Mouse (Mus musculus) spleen, embryonic (tissue): ENCODE data around the gene Ppp1r16b.

Source experiments
- CTCF ChIA-PET: fragments of 350-600 bp; sonication (Branson Sonifier 250); formaldehyde crosslinking; loops from one replicate; lab custom pipeline; 2022; lab: Charles Lee

Gene Ppp1r16b

GRCm38 (mm10) chr2:158718816-158719549 lies 53.8 kb downstream of the Ppp1r16b start:
- CTCF ChIA-PET: interaction anchor here (1.1 to 1.2 kb wide), 2 partner anchors 43 to 50 kb away, joined by 3 to 5 read pairs; no protein-coding TSS in a partner anchor

DNA sequence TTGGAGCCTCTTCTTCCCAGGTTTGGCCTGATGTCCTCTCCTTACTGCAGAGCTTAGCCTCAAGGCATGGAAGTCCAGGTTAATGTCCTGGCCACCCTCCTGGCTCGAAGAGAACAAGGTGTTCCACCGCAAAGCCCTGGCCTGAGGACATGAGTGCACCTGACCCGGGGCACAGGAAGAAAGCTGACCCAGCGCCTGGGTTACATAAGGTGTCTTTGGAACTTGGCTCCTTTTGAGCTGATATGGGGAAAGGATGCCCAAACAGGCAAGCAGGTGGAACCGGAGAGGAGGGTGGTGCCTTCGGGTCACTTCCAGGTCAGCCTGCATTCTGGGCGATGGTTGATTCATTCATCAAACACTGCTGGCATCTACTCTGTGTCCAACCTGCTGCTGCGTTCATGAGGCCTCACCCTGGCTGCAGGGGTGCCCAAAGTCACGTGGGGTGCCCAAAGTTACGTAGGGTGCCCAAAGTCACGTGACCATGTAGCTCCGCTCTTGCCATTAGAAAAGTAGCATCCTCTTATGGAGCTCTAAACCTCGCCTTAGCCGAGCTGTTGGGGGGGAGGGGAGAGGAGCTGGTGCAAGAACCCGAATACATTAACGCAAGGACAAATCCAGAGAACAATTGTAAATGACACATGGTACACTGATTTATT lies 55.6 kb downstream of the Ppp1r16b start:
- CTCF ChIA-PET: interaction anchor here (0.9 to 1.1 kb wide), 2 partner anchors 10 to 15 kb away, joined by 3 read pairs; no protein-coding TSS in a partner anchor

DNA sequence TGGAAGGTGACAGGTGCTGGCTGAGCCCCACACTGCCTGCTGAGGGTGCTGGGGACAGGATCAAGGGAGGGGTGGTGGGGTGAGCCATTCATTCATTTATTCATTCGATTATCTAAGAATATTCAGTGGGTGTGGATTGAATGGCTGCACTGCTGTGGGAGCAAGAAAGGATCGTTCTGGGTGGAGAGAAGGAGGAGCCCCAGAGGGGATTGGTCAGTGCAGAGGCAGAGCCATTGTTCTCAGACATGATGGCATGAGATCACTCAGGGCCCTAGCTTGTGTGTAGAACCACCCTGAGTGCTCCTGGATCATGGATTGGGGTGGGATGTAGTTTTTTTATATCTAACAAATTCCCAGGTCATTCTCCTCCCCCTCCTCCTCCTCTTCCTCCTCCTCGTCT lies 56.3 kb downstream of the Ppp1r16b start:
- CTCF ChIA-PET: interaction anchor here (1.1 kb wide), 1 partner anchor 14 kb away, joined by 3 read pairs; no protein-coding TSS in a partner anchor

DNA sequence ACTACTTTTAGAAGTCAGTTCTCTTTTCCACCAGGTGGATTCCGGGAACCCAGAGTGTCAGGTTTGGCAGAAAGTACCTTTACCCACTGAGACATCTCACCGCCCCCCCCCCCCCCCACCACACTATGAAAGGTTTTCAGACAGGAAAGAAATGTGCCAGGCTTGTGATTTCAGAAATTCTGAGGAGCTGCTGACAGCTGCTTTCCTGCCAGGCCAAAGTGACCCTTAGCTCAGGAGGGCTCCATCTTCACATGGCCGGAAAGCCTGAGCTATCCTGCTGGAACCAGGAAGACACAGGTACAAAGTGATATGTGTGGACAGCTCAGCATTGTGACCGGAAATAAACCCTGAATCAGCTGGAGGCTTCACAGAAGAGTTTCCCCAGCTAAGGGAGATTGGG lies 56.9 kb downstream of the Ppp1r16b start:
- CTCF ChIA-PET: interaction anchor here (0.6 kb wide), 2 partner anchors 51 to 77 kb away, joined by 5 to 6 read pairs; no protein-coding TSS in a partner anchor

- CTCF ChIA-PET: interaction anchor here (0.6 to 0.7 kb wide), 2 partner anchors 40 to 904 kb away, joined by 3 to 5 read pairs; no protein-coding TSS in a partner anchor
Measured at GRCm38 (mm10) chr2:158722991-158723551, 57.9 kb downstream of the Ppp1r16b start.

DNA sequence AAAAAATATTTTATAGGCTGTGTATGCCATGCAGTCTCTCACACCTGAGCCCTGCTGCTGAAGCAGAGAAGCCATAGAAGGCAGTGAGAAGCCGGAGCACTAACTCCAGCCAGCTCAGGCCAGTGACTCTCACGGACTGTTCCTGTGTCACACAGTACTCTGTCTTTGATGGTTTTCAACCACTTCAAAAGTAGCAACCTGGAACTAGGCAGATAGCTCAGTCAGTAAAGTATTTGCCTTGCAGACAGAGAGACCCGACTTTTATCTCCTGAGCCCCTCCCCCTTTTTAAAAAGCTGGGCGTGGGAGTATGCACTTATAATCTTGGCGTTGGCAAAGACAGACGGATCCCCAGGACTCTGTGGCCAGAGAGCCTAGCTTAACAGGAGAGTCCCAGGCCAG lies 58.6 kb downstream of the Ppp1r16b start:
- CTCF ChIA-PET: interaction anchor here (0.5 to 0.7 kb wide), 3 partner anchors 41 to 905 kb away, joined by 3 to 6 read pairs (median 5); no protein-coding TSS in a partner anchor

- CTCF ChIA-PET: interaction anchor here (0.6 kb wide), 1 partner anchor 16 kb away, joined by 4 read pairs; no protein-coding TSS in a partner anchor
Measured at GRCm38 (mm10) chr2:158726252-158726651, 61.1 kb downstream of the Ppp1r16b start.

- CTCF ChIA-PET: interaction anchor here (0.7 kb wide), 1 partner anchor 28 kb away, joined by 3 read pairs; no protein-coding TSS in a partner anchor
Measured at GRCm38 (mm10) chr2:158728061-158728815, 63.0 kb downstream of the Ppp1r16b start.

GRCm38 (mm10) chr2:158730896-158731295 lies 65.7 kb downstream of the Ppp1r16b start:
- CTCF ChIA-PET: no interaction called here

DNA sequence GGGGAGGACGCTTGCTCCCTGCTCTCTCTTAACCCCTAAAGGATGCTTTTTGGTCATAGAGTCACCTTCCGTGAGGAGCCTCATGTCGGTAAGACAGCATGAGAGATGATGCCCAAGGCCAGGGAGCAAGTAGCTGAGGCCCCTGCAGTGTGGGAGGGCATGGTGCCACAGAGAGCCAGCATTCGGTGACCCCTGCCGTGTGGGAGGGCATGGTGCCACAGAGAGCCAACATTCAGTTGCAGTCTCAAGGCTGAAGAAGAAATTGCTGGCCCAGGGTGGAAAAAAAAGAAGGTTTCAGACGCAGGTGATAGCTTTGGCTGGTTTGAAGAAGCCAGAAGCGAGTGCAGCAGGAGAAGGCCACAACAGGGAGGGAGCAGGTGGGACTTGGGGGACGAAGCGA lies 67.3 kb downstream of the Ppp1r16b start:
- CTCF ChIA-PET: interaction anchor here (0.6 kb wide), 1 partner anchor 61 kb away, joined by 6 read pairs; no protein-coding TSS in a partner anchor

DNA sequence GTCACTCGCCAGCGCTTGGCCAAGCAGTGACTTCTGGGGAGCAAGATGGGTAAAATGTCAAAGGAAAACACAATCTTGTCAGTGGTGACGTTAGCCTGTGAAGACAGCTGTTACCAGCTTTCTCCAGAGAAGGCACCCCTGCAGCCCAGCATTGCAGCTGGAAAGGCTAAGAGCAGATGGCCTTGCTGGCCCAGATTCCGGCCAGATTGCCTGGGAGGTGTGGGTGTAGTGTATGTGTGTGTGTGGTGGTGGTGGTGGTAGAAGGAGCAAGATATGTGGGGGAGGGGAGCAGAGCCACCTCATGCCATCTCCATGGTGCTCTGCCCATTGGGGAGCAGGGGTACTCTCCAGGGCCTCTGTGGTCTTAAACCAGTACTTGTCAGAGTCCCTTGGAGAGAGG lies 67.9 kb downstream of the Ppp1r16b start:
- CTCF ChIA-PET: interaction anchor here (0.6 to 0.8 kb wide), 2 partner anchors 25 to 62 kb away, joined by 4 to 6 read pairs; no protein-coding TSS in a partner anchor

GRCm38 (mm10) chr2:158733914-158734313 lies 68.7 kb downstream of the Ppp1r16b start:
- CTCF ChIA-PET: interaction anchor here (0.5 to 2.6 kb wide), 4 partner anchors 8 to 47 kb away, joined by 4 to 17 read pairs (median 6); no protein-coding TSS in a partner anchor

DNA sequence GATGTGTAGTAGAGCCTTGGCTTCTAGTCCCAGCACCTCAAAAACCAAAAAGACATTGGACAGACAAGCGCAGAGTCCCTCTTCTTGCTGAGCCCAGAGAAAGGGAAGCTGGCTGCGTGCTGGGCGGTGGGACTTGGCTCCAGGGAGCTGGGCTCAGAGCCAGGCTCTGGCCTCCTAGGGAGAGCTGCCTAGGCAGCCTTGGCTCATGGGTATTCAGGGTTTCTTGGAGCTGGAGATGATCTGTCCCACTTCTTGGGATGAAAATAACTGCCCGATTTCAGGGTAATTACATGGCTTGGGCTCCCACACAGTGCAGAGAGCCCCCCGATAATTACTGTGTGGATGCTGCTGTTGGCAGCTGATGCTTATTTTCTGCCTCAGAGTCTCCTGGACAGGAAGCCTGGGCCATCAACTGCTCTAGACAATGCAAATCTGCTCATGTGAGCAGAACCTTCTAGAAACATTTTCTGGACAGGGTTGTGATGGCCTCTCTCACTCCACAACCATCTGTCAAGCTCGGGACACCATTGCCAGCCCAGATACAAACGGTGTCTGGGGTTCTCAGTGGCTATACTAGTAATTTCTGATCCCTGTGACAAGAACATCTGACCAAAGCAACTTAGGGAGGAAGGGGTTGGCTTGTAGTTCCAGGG lies 69.4 kb downstream of the Ppp1r16b start:
- CTCF ChIA-PET: interaction anchor here (0.6 to 2.6 kb wide), 6 partner anchors 10 to 69 kb away, joined by 3 to 17 read pairs (median 3); partner anchors contain the start of gene Ppp1r16b

DNA sequence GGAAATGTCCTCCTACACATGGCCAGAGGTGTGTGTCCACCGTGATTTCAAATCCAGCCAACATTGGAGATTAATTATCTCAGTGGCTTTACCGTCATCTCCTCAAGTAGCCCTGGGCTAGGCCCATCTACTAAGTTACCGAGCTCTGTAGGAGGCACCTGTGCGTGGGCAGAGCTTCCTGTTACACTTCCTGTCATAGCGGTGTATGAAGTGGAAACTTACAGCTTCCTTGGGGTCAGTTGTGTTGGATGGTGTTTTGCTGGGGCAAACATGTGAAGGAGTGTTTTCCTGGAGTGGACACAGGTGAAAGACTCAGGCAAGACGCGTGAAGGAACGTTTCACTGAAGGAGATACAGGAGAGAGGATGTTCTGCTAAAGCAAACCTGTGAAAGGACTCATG lies 70.1 kb downstream of the Ppp1r16b start:
- CTCF ChIA-PET: interaction anchor here (0.8 to 2.6 kb wide), 5 partner anchors 10 to 70 kb away, joined by 3 to 8 read pairs (median 3); partner anchors contain the start of gene Ppp1r16b

GRCm38 (mm10) chr2:158736247-158736646 lies 71.0 kb downstream of the Ppp1r16b start:
- CTCF ChIA-PET: interaction anchor here (0.8 to 2.6 kb wide), 4 partner anchors 9 to 84 kb away, joined by 3 to 8 read pairs (median 4); partner anchors contain the start of gene Ppp1r16b

- CTCF ChIA-PET: no interaction called here
Measured at GRCm38 (mm10) chr2:158738591-158738990, 73.4 kb downstream of the Ppp1r16b start.

DNA sequence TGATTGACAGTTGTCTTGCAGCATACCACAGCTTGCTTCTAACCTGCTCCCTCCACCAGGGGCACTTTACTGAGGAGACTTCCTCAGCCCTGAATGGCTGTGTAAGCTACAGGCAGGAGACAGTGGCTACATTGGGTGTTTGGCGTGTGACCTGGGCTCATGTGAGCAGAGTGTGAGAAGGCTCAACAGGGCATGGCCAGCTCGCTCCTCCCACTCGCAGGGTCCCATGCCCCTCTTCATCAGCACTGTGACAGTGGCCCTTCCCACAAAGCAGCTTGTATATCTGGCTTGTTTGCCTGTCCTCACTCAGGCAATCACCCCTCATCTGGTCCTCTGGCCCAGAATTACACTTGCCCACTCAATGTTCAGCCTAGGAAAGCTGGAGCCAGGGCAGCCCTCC lies 73.9 kb downstream of the Ppp1r16b start:
- CTCF ChIA-PET: interaction anchor here (0.6 kb wide), 1 partner anchor 15 kb away, joined by 3 read pairs; no protein-coding TSS in a partner anchor

GRCm38 (mm10) chr2:158741011-158741501 lies 75.9 kb downstream of the Ppp1r16b start:
- CTCF ChIA-PET: interaction anchor here (1.0 kb wide), 1 partner anchor 30 kb away, joined by 3 read pairs; no protein-coding TSS in a partner anchor

GRCm38 (mm10) chr2:158742431-158742830 lies 77.2 kb downstream of the Ppp1r16b start:
- CTCF ChIA-PET: interaction anchor here (0.5 to 1.0 kb wide), 3 partner anchors 9 to 41 kb away, joined by 3 to 4 read pairs (median 3); no protein-coding TSS in a partner anchor
